Mouse (Mus musculus): ENCODE data around the gene Map6d1.

- TF ChIP-seq CTCF (IDR thresholded peaks at IDR 0.05; ENCODE audit: borderline replicate concordance, insufficient read depth, low read length) = no peak
- TF ChIP-seq POLR2A (IDR thresholded peaks at IDR 0.05; ENCODE audit: low read depth, low read length) = no peak
These were observed 13.0 kb downstream of the Map6d1 start for GRCm38 (mm10) chr16:20228167-20228566.

All from embryonic fibroblast, embryonic 13.5 days (primary cell).